Mouse (Mus musculus): ENCODE measurements around the gene Stk39. TPM values are rescaled to one million over a fixed set of nuclear protein-coding genes. Genes with fewer than 3 reads are reported as not detected.

Gene Stk39
- total and polyA plus RNA-seq, 2 experiments: 0.54 to 1.7 TPM

- H3K4me1 ChIP-seq (ENCODE audit: control insufficient read depth, insufficient read depth, low read length): peaks cover 4% of the 10 kb centered on the region; the same call in 1 of the 2 replicates
- H3K36me3 ChIP-seq (ENCODE audit: control insufficient read depth, insufficient read depth, low read length): no peaks in the 10 kb centered on the region
- WGBS: 91% methylated on average over 3 of the region's 3 CpGs
- no peak overlapping the region for H3K9ac ChIP-seq (ENCODE audit: low read depth, low read length)
- no peaks in the 10 kb centered on the region for H3K27me3 ChIP-seq (ENCODE audit: control insufficient read depth, insufficient read depth, low read length)
- H3K4me3 ChIP-seq (ENCODE audit: insufficient read depth, low read depth, low read length): no peak overlapping the region
- H3K79me2 ChIP-seq (ENCODE audit: control insufficient read depth, insufficient read depth, low read length): no peaks in the 10 kb centered on the region
- no peak overlapping the region for H3K27ac ChIP-seq (replicated peaks; ENCODE audit: insufficient read depth, low read depth, low read length)
- TF ChIP-seq CTCF (IDR thresholded peaks at IDR 0.05; ENCODE audit: low read depth, low read length) (no peak), POLR2A (IDR thresholded peaks at IDR 0.05; ENCODE audit: extremely low read depth, insufficient read depth, low read length) (no peak)
- DNase-seq (ENCODE audit: extremely low read depth, low read depth, low spot score): no peak
Measured at GRCm38 (mm10) chr2:68469491-68469890, 2.6 kb downstream of the Stk39 start.

- Histone ChIP-seq H3K27ac (replicated peaks; ENCODE audit: insufficient read depth, low read depth, low read length) (no peak overlapping the region), H3K36me3 (ENCODE audit: control insufficient read depth, insufficient read depth, low read length) (no peaks in the 10 kb centered on the region), H3K9ac (ENCODE audit: low read depth, low read length) (no peak overlapping the region), H3K4me1 (ENCODE audit: control insufficient read depth, insufficient read depth, low read length) (peaks cover 4% of the 10 kb centered on the region; the same call in 1 of the 2 replicates), H3K27me3 (ENCODE audit: control insufficient read depth, insufficient read depth, low read length) (no peaks in the 10 kb centered on the region), H3K79me2 (ENCODE audit: control insufficient read depth, insufficient read depth, low read length) (no peaks in the 10 kb centered on the region), H3K4me3 (ENCODE audit: insufficient read depth, low read depth, low read length) (no peak overlapping the region)
- WGBS: 82% methylated on average over 7 of the region's 7 CpGs
- TF ChIP-seq CTCF (IDR thresholded peaks at IDR 0.05; ENCODE audit: low read depth, low read length) (peak; percentile 23; the same call in 1 of the 2 replicates), POLR2A (IDR thresholded peaks at IDR 0.05; ENCODE audit: extremely low read depth, insufficient read depth, low read length) (no peak)
- DNase-seq (ENCODE audit: extremely low read depth, low read depth, low spot score): no peak
Measured at GRCm38 (mm10) chr2:68468698-68469097, 3.4 kb downstream of the Stk39 start.

- no peaks in the 10 kb centered on the region for H3K27me3 ChIP-seq (ENCODE audit: control insufficient read depth, insufficient read depth, low read length)
- peaks cover 4% of the 10 kb centered on the region; the same call in 1 of the 2 replicates for H3K4me1 ChIP-seq (ENCODE audit: control insufficient read depth, insufficient read depth, low read length)
- H3K36me3 ChIP-seq (ENCODE audit: control insufficient read depth, insufficient read depth, low read length): no peaks in the 10 kb centered on the region
- TF ChIP-seq CTCF (IDR thresholded peaks at IDR 0.05; ENCODE audit: low read depth, low read length) (no peak), POLR2A (IDR thresholded peaks at IDR 0.05; ENCODE audit: extremely low read depth, insufficient read depth, low read length) (no peak)
- H3K27ac ChIP-seq (replicated peaks; ENCODE audit: insufficient read depth, low read depth, low read length): no peak overlapping the region
- no peaks in the 10 kb centered on the region for H3K79me2 ChIP-seq (ENCODE audit: control insufficient read depth, insufficient read depth, low read length)
- no peak overlapping the region for H3K4me3 ChIP-seq (ENCODE audit: insufficient read depth, low read depth, low read length)
- no peak overlapping the region for H3K9ac ChIP-seq (ENCODE audit: low read depth, low read length)
- 94% methylated on average over 14 of the region's 14 CpGs for WGBS
- DNase-seq (ENCODE audit: extremely low read depth, low read depth, low spot score): no peak
Measured at GRCm38 (mm10) chr2:68468259-68468658, 3.8 kb downstream of the Stk39 start.

- DNase-seq (ENCODE audit: extremely low read depth, low read depth, low spot score): no peak
- TF ChIP-seq POLR2A (IDR thresholded peaks at IDR 0.05; ENCODE audit: extremely low read depth, insufficient read depth, low read length) (no peak), CTCF (IDR thresholded peaks at IDR 0.05; ENCODE audit: low read depth, low read length) (no peak)
- Histone ChIP-seq H3K9ac (ENCODE audit: low read depth, low read length) (no peak overlapping the region), H3K4me3 (ENCODE audit: insufficient read depth, low read depth, low read length) (no peak overlapping the region), H3K36me3 (ENCODE audit: control insufficient read depth, insufficient read depth, low read length) (no peaks in the 10 kb centered on the region), H3K27ac (replicated peaks; ENCODE audit: insufficient read depth, low read depth, low read length) (no peak overlapping the region), H3K4me1 (ENCODE audit: control insufficient read depth, insufficient read depth, low read length) (peaks cover 3% of the 10 kb centered on the region; the same call in 1 of the 2 replicates), H3K79me2 (ENCODE audit: control insufficient read depth, insufficient read depth, low read length) (no peaks in the 10 kb centered on the region), H3K27me3 (ENCODE audit: control insufficient read depth, insufficient read depth, low read length) (no peaks in the 10 kb centered on the region)
- WGBS: 81% methylated on average over 9 of the region's 9 CpGs
Measured at GRCm38 (mm10) chr2:68467085-68467978, 4.7 kb downstream of the Stk39 start.

- Histone ChIP-seq H3K27ac (replicated peaks; ENCODE audit: insufficient read depth, low read depth, low read length) (no peak overlapping the region), H3K9ac (ENCODE audit: low read depth, low read length) (no peak overlapping the region), H3K4me3 (ENCODE audit: insufficient read depth, low read depth, low read length) (no peak overlapping the region), H3K4me1 (ENCODE audit: control insufficient read depth, insufficient read depth, low read length) (0 out of 2 replicates have a peak, but pooled peaks cover 3% of the 10 kb centered on the region), H3K27me3 (ENCODE audit: control insufficient read depth, insufficient read depth, low read length) (no peaks in the 10 kb centered on the region), H3K79me2 (ENCODE audit: control insufficient read depth, insufficient read depth, low read length) (no peaks in the 10 kb centered on the region), H3K36me3 (ENCODE audit: control insufficient read depth, insufficient read depth, low read length) (no peaks in the 10 kb centered on the region)
- TF ChIP-seq POLR2A (IDR thresholded peaks at IDR 0.05; ENCODE audit: extremely low read depth, insufficient read depth, low read length) (no peak), CTCF (IDR thresholded peaks at IDR 0.05; ENCODE audit: low read depth, low read length) (no peak)
- WGBS: 60% methylated on average over 17 of the region's 19 CpGs
- peak; percentile 69 for DNase-seq (ENCODE audit: extremely low read depth, low read depth, low spot score)
Measured at GRCm38 (mm10) chr2:68466124-68467070, 5.7 kb downstream of the Stk39 start.
